Comparison of ENCODE assay signal across 27 mouse cellular contexts in genomic region chr8:47263070-47263843, GRCm38 (mm10).
DNase-seq lines count a peak whose midpoint lies in the region; ATAC-seq and TF ChIP-seq lines count a peak whose summit lies in the region.
"Had no signal": no experiment of that assay in that cellular context is flagged by ENCODE, and none has a peak within 500 bp of the region (broad histone marks: within the 10 kb centered on the region; RNA-seq: fewer than 3 reads in every experiment).

No protein-coding gene starts in this region.

- no peak for DNase-seq in limb, embryonic 10.5 days (ENCODE audit: low spot score)
- DNase-seq in brain, embryonic 14.5 days (ENCODE audit: low read depth), result peak; percentile 83
- DNase-seq in forebrain, embryonic 11.5 days (ENCODE audit: low spot score), result no peak
- DNase-seq in right cerebral cortex, adult 18-20 months, result no peak
- DNase-seq: adrenal gland, adult 2 months; B cell, adult 2 months; cerebellum, adult 11-12 months; cerebellum, postnatal 10 days; kidney, adult 8-10 months; kidney, postnatal 10 days; lung, embryonic 14.5 days; thymus, adult 2 months; thymus, postnatal 4 days had no signal

- no peak overlapping the region for H3K4me3 ChIP-seq in limb, embryonic 12.5 days (replicated peaks)
- no peak overlapping the region for H3K4me3 ChIP-seq in limb, embryonic 10.5 days
- H3K4me3 ChIP-seq in forebrain, embryonic 11.5 days (ENCODE audit: low read depth, low read length), result no peak overlapping the region
- no peak overlapping the region for H3K4me3 ChIP-seq in hindbrain, embryonic 12.5 days
- H3K4me3 ChIP-seq: embryonic facial prominence, embryonic 13.5 days; intestine, embryonic 15.5 days; limb, embryonic 15.5 days; megakaryocyte, embryonic 14.5 days; neural tube, embryonic 12.5 days had no signal

- peak overlapping the region; percentile 64 for H3K27ac ChIP-seq in limb, embryonic 12.5 days
- no peak overlapping the region for H3K27ac ChIP-seq in limb, embryonic 10.5 days
- no peak overlapping the region; the same call in 1 of the 2 replicates for H3K27ac ChIP-seq in forebrain, embryonic 11.5 days (ENCODE audit: low read depth, low read length)
- 0 out of 2 replicates have a peak overlapping the region, but pooled peaks have one; percentile 35 for H3K27ac ChIP-seq in hindbrain, embryonic 12.5 days
- H3K27ac ChIP-seq: embryonic facial prominence, embryonic 13.5 days; intestine, embryonic 15.5 days; limb, embryonic 15.5 days; liver, embryonic 14.5 days; neural tube, embryonic 12.5 days; stomach, postnatal 0 days had no signal

- H3K9ac ChIP-seq in limb, embryonic 12.5 days (replicated peaks), result no peak overlapping the region
- no peak overlapping the region for H3K9ac ChIP-seq in forebrain, embryonic 11.5 days (ENCODE audit: low read length)
- H3K9ac ChIP-seq in hindbrain, embryonic 12.5 days, result no peak overlapping the region
- H3K9ac ChIP-seq: embryonic facial prominence, embryonic 13.5 days; intestine, embryonic 15.5 days; limb, embryonic 15.5 days; liver, embryonic 14.5 days; lung, embryonic 14.5 days; neural tube, embryonic 12.5 days had no signal

- no peak for TF ChIP-seq CTCF in brain, embryonic 14.5 days (IDR thresholded peaks at IDR 0.05; ENCODE audit: borderline replicate concordance, extremely low read depth, insufficient read depth, insufficient read length)

- peak overlapping the region; percentile 13; the same call in 1 of the 2 replicates for H3K4me2 ChIP-seq in limb, embryonic 12.5 days
- no peak overlapping the region for H3K4me2 ChIP-seq in forebrain, embryonic 11.5 days (ENCODE audit: low read depth, low read length, severe bottlenecking)
- no peak overlapping the region for H3K4me2 ChIP-seq in hindbrain, embryonic 12.5 days (replicated peaks)
- H3K4me2 ChIP-seq: embryonic facial prominence, embryonic 13.5 days; heart, embryonic 11.5 days; intestine, embryonic 15.5 days; limb, embryonic 15.5 days; lung, embryonic 14.5 days; neural tube, embryonic 12.5 days had no signal

- ATAC-seq in limb, embryonic 12.5 days (ENCODE audit: insufficient number of reproducible peaks, insufficient read depth, low FRiP score, low TSS enrichment, low read depth), result 0 out of 2 replicates have a peak, but pooled peaks have one; percentile 26
- 0 out of 2 replicates have a peak, but pooled peaks have one; percentile 31 for ATAC-seq in forebrain, embryonic 11.5 days (replicated peaks; ENCODE audit: low FRiP score)
- ATAC-seq in hindbrain, embryonic 12.5 days (ENCODE audit: low FRiP score), result no peak
- no peak for ATAC-seq in activated CD4-positive, CD25-positive, alpha-beta regulatory T cell, adult 4 months
- ATAC-seq: intestine, embryonic 15.5 days; Patski had no signal

- TF ChIP-seq POLR2A in brain, embryonic 14.5 days (IDR thresholded peaks at IDR 0.05; ENCODE audit: borderline replicate concordance, extremely low read depth, insufficient read depth, insufficient read length, poor library complexity, severe bottlenecking), result no peak

- H3K4me1 ChIP-seq in limb, embryonic 12.5 days (replicated peaks), result peaks cover 35% of the 10 kb centered on the region
- H3K4me1 ChIP-seq in limb, embryonic 10.5 days, result peaks cover 27% of the 10 kb centered on the region
- H3K4me1 ChIP-seq in forebrain, embryonic 11.5 days (replicated peaks; ENCODE audit: control insufficient read depth, insufficient read depth, low read length), result peaks cover 7% of the 10 kb centered on the region; the same call in 1 of the 2 replicates
- H3K4me1 ChIP-seq in hindbrain, embryonic 12.5 days, result peaks cover 60% of the 10 kb centered on the region
- H3K4me1 ChIP-seq: megakaryocyte, embryonic 14.5 days had no signal

- WGBS in limb, embryonic 12.5 days, result 75% methylated on average over 17 of the region's 17 CpGs
- WGBS in limb, embryonic 10.5 days, result 92% methylated on average over 17 of the region's 17 CpGs
- 48% methylated on average over 17 of the region's 17 CpGs for WGBS in forebrain, embryonic 11.5 days
- 45% methylated on average over 17 of the region's 17 CpGs for WGBS in hindbrain, embryonic 12.5 days

- no peaks in the 10 kb centered on the region for H3K27me3 ChIP-seq in limb, embryonic 12.5 days
- no peaks in the 10 kb centered on the region for H3K27me3 ChIP-seq in limb, embryonic 10.5 days (ENCODE audit: low read depth, poor library complexity, severe bottlenecking)
- no peaks in the 10 kb centered on the region for H3K27me3 ChIP-seq in forebrain, embryonic 11.5 days (ENCODE audit: control insufficient read depth, insufficient read depth, low read length)
- no peaks in the 10 kb centered on the region for H3K27me3 ChIP-seq in hindbrain, embryonic 12.5 days
- H3K27me3 ChIP-seq: CH12.LX; embryonic facial prominence, embryonic 13.5 days; intestine, embryonic 15.5 days; limb, embryonic 15.5 days; megakaryocyte, embryonic 14.5 days; neural tube, embryonic 12.5 days; Patski had no signal

- H3K9me3 ChIP-seq in limb, embryonic 12.5 days, result no peaks in the 10 kb centered on the region
- H3K9me3 ChIP-seq in limb, embryonic 10.5 days (replicated peaks), result no peaks in the 10 kb centered on the region
- H3K9me3 ChIP-seq in forebrain, embryonic 11.5 days (ENCODE audit: control insufficient read depth, low read length), result no peaks in the 10 kb centered on the region
- no peaks in the 10 kb centered on the region for H3K9me3 ChIP-seq in hindbrain, embryonic 12.5 days (replicated peaks)
- H3K9me3 ChIP-seq: embryonic facial prominence, embryonic 13.5 days; G1E; intestine, embryonic 15.5 days; limb, embryonic 15.5 days; neural tube, embryonic 12.5 days had no signal

- no peaks in the 10 kb centered on the region for H3K36me3 ChIP-seq in limb, embryonic 12.5 days
- no peaks in the 10 kb centered on the region for H3K36me3 ChIP-seq in limb, embryonic 10.5 days
- H3K36me3 ChIP-seq in forebrain, embryonic 11.5 days (ENCODE audit: control insufficient read depth, insufficient read depth, low read length), result no peaks in the 10 kb centered on the region
- no peaks in the 10 kb centered on the region for H3K36me3 ChIP-seq in hindbrain, embryonic 12.5 days
- H3K36me3 ChIP-seq: embryonic facial prominence, embryonic 13.5 days; G1E; intestine, embryonic 15.5 days; limb, embryonic 15.5 days; neural tube, embryonic 12.5 days had no signal

Comparison
In these comparisons a context has a peak if more than half of its experiments do, and no peak if none do; other contexts are left out.
1. H3K27ac ChIP-seq: peak in limb, embryonic 12.5 days (single experiment) and hindbrain, embryonic 12.5 days (single experiment); none in limb, embryonic 10.5 days (single experiment) and forebrain, embryonic 11.5 days (single experiment).
2. ATAC-seq: peak in limb, embryonic 12.5 days (single experiment) and forebrain, embryonic 11.5 days (single experiment); none in hindbrain, embryonic 12.5 days (single experiment) and activated CD4-positive, CD25-positive, alpha-beta regulatory T cell, adult 4 months (single experiment).